Mouse (Mus musculus) liver, adult 2 months (tissue): ENCODE results near the gene Pax8. TPM values are rescaled to one million over a fixed set of nuclear protein-coding genes. Genes with fewer than 3 reads are reported as not detected.

Source experiments
- DNase-seq: peaks from one replicate; pipeline ENCODE4 v3.0.0-alpha.2; 2011; ENCODE audit warnings: low read depth, low spot score; ENCODE audit errors: extremely low read depth
- H3K27ac ChIP-seq: fragments of 200-500 bp; replicated peaks from 2 replicates; pipeline ENCODE4 v1.5.1; 2012; ENCODE audit warnings: low read depth, mild to moderate bottlenecking, control low read depth, inconsistent platforms, low read length; ENCODE audit not compliant: insufficient read depth
- H3K27me3 ChIP-seq: fragments of 200-500 bp; 2 replicates; pipeline ENCODE4 v1.6.1; 2012; ENCODE audit warnings: mild to moderate bottlenecking, moderate library complexity, low read length, inconsistent platforms; ENCODE audit not compliant: control insufficient read depth, insufficient read depth
- H3K36me3 ChIP-seq: fragments of 200-500 bp; 2 replicates; pipeline ENCODE4 v1.6.1; 2012; ENCODE audit warnings: low read length, inconsistent platforms; ENCODE audit not compliant: control insufficient read depth, insufficient read depth
- H3K4me1 ChIP-seq: fragments of 200-500 bp; 2 replicates; pipeline ENCODE4 v1.6.1; 2011; ENCODE audit warnings: low read length; ENCODE audit not compliant: control insufficient read depth, insufficient read depth
- H3K4me3 ChIP-seq: fragments of 200-500 bp; 2 replicates; pipeline ENCODE4 v1.5.1; 2011; ENCODE audit warnings: low read depth, mild to moderate bottlenecking, control low read depth, low read length, moderate library complexity; ENCODE audit not compliant: insufficient read depth
- H3K79me2 ChIP-seq: fragments of 200-500 bp; 2 replicates; pipeline ENCODE4 v1.6.1; 2012; ENCODE audit warnings: inconsistent platforms, mild to moderate bottlenecking, low read length, moderate library complexity; ENCODE audit not compliant: control insufficient read depth, insufficient read depth
- H3K9ac ChIP-seq: fragments of 200-500 bp; 2 replicates; pipeline ENCODE4 v1.6.1; 2012; ENCODE audit warnings: low read depth, mild to moderate bottlenecking, control low read depth, inconsistent platforms, low read length
- CTCF ChIP-seq: fragments of 200-500 bp; IDR thresholded peaks from 2 replicates; pipeline ENCODE4 v1.5.1; 2011; ENCODE audit warnings: low read depth, low read length, control low read depth
- POLR2A ChIP-seq: fragments of 200-500 bp; IDR thresholded peaks from 2 replicates; pipeline ENCODE4 v1.6.1; 2011; ENCODE audit warnings: low read length, control low read depth; ENCODE audit not compliant: insufficient read depth; ENCODE audit errors: extremely low read depth
- WGBS: fragments of 180-500 bp; shearing (Covaris S2); methylation state at CpG from one replicate; pipeline ENCODE4 v1.1.7; 2018; 5-methylcytosine and 5-hydroxymethylcytosine counted together
- polyA plus RNA-seq: library from polyadenylated mRNA; depleted of rRNA; stranded (reverse); fragments of >200 nt; gene quantifications from 2 replicates; pipeline ENCODE4 v1.2.3, GENCODE M21; 2012
- total RNA-seq: library from RNA; depleted of rRNA; stranded (reverse); fragments of >200 nt; gene quantifications from 2 replicates; pipeline ENCODE4 v1.2.3, GENCODE M21; 2014

The Pax8 gene
- total and polyA plus RNA-seq, 2 experiments: 0.09 TPM; not detected in 1

DNA sequence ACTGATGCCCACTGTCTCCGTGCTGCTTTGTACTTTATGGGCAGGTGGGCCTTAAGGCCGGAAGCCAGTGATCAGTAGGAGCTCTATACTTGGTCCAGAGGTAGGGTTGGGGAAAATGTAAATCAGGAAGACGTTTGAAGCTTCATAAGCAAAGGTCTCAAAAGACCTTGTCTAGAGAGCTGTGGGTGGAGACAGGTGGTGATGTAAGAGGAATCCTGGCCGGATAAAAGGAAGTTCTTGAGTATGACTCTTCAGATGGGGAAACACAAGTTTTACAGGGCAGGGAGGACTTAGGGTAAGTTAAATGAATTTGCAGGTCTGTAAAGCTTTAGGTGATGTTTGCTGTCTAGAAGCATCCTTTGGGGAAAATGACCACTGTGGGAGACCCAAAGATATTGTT is 26.3 kb downstream of the Pax8 start:
- DNase-seq: no peak
- TF ChIP-seq POLR2A (no peak), CTCF (no peak)
- H3K36me3 ChIP-seq: no peaks in the 10 kb centered on the region
- WGBS: 72% methylated on average over 4 of the region's 4 CpGs
- no peak overlapping the region for H3K4me3 ChIP-seq
- H3K9ac ChIP-seq: no peak overlapping the region
- H3K27me3 ChIP-seq: no peaks in the 10 kb centered on the region
- H3K79me2 ChIP-seq: no peaks in the 10 kb centered on the region
- no peaks in the 10 kb centered on the region for H3K4me1 ChIP-seq
- no peak overlapping the region for H3K27ac ChIP-seq

DNA sequence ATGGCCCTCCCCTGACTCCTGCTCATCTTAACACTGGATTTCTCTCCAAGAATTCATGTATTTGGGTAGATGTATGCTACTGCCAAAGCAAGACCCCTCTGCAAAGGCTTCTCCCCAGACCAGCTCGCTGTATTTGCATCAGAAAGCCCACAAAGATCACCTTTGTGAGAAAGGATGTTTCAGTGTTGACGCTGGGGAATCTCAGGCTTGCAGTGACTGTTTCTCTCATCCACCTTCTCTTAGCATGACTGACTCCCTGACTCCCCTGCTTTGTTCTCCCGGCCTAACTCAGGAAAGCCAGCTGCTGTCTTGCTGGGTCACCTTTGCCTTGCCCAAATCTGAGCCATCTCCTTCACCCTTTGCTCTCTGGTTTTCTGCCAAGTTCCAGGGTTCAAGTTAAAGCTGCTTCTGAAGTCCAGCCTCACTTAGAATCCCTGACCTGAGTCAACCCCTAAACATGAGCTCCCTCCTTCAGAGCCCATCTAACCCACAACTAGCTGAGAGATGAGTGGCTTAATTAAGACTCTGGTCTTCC is 32.1 kb downstream of the Pax8 start:
- H3K79me2 ChIP-seq: no peaks in the 10 kb centered on the region
- DNase-seq: no peak
- no peak for TF ChIP-seq CTCF
- TF ChIP-seq POLR2A: no peak
- H3K4me3 ChIP-seq: no peak overlapping the region
- WGBS: 66% methylated on average over 3 of the region's 3 CpGs
- no peaks in the 10 kb centered on the region for H3K27me3 ChIP-seq
- no peak overlapping the region for H3K9ac ChIP-seq
- H3K36me3 ChIP-seq: no peaks in the 10 kb centered on the region
- no peaks in the 10 kb centered on the region for H3K4me1 ChIP-seq
- no peak overlapping the region for H3K27ac ChIP-seq

DNA sequence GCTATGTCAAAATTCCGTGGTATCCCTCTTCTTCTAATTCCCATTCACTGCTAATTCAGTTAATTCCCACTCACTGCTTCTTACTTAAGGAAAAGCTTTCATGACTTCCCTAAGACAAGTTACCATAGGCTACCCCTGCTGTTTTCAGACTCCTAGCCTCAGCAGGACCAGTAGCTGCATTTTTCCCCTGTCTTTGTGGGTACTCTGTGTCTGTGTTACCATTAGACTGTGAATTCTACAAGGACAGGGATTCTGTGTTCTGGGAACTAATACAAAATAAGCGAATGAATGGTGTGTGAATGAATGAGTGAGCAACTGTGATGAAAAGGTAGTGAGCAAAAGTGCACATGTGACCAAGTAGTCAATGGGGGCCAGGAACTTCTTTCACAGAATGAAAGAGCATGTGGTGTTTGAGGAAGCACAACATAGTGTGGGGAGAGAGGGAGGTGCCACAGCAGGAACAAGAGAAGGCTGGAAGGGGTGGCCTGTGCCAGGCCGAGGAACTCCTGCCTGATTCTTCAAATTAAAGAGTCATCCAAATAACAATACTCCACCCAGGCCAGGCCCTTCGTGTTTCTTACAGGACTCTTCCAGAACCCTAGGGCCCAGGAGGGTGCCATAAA is 33.0 kb downstream of the Pax8 start:
- no peak for DNase-seq
- H3K36me3 ChIP-seq: no peaks in the 10 kb centered on the region
- TF ChIP-seq POLR2A (no peak), CTCF (no peak)
- no peak overlapping the region for H3K27ac ChIP-seq
- no peak overlapping the region for H3K9ac ChIP-seq
- no peaks in the 10 kb centered on the region for H3K79me2 ChIP-seq
- no peaks in the 10 kb centered on the region for H3K4me1 ChIP-seq
- 69% methylated on average over 4 of the region's 4 CpGs for WGBS
- no peaks in the 10 kb centered on the region for H3K27me3 ChIP-seq
- no peak overlapping the region for H3K4me3 ChIP-seq

DNA sequence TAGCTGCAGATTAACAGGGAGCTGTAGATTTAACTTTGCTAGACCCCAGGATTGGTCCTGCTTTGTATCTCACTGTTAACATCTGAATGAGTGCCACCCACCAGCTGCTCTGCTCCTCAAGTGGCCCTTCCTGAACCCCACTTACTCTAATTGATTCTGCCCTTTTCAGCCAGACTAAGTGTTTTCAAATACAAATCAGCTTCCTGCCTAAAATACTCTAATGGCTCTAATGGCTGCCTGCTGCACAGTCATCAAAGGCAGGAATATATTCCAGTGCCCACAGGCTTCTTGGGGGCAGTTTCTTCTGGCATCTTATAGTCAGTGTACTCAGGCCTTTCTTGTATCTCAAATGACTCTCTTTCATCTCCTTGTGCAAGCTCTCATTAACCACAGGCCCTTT is 33.5 kb downstream of the Pax8 start:
- Histone ChIP-seq H3K4me3 (no peak overlapping the region), H3K36me3 (no peaks in the 10 kb centered on the region), H3K9ac (no peak overlapping the region), H3K27me3 (no peaks in the 10 kb centered on the region), H3K4me1 (no peaks in the 10 kb centered on the region), H3K27ac (no peak overlapping the region), H3K79me2 (no peaks in the 10 kb centered on the region)
- no peak for DNase-seq
- TF ChIP-seq POLR2A (no peak), CTCF (no peak)

DNA sequence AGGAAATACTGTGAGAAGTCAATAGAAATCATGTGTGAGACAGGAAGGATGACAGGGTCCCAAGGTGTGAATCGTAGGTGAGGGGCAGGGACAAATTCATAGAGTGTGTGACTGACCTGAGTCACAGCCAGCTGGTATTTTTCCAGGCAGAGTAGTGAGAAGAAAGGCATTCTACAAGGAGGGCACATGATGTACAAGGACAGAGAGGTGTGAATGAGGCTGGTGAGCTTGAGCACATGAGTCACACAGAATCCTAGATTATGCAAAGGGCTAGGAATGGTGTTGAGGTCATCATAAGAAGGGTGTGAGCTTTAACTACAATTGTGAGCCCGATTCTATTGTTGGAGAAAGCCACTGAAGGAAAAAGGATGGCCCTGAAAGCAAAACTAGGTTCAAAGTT is 35.3 kb downstream of the Pax8 start:
- Histone ChIP-seq H3K79me2 (no peaks in the 10 kb centered on the region), H3K4me3 (no peak overlapping the region), H3K27ac (no peak overlapping the region), H3K27me3 (no peaks in the 10 kb centered on the region), H3K9ac (no peak overlapping the region), H3K36me3 (no peaks in the 10 kb centered on the region), H3K4me1 (no peaks in the 10 kb centered on the region)
- DNase-seq: no peak
- WGBS: 67% methylated on average over 2 of the region's 2 CpGs
- TF ChIP-seq CTCF (no peak), POLR2A (no peak)

DNA sequence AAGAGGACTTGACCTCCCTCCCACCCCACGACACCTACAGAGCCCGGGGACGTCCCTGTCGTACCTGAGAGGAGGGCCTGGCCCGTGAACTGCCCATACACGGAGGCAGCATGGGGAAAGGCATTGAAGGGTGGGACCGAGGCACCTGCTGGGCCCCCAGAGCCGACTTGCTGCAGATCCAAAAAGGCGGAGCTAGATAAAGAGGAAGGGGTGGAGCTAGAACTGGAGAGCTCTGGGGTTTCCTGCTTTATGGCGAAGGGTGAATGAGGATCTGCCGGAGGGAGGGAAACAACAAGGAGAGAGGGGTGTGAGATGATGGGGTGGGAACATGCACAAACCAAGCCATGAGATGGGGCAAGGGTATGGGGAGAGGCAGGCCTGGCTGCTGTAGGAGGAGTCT is 39.7 kb downstream of the Pax8 start:
- H3K4me1 ChIP-seq: no peaks in the 10 kb centered on the region
- no peaks in the 10 kb centered on the region for H3K36me3 ChIP-seq
- 76% methylated on average over 11 of the region's 11 CpGs for WGBS
- no peak overlapping the region for H3K9ac ChIP-seq
- TF ChIP-seq POLR2A (no peak), CTCF (no peak)
- no peak overlapping the region for H3K27ac ChIP-seq
- H3K79me2 ChIP-seq: no peaks in the 10 kb centered on the region
- DNase-seq: no peak
- no peaks in the 10 kb centered on the region for H3K27me3 ChIP-seq
- H3K4me3 ChIP-seq: no peak overlapping the region
